Mouse (Mus musculus) kidney, adult 2 months (tissue): ENCODE data around the gene Wwox. TPM values are rescaled to one million over a fixed set of nuclear protein-coding genes. Genes with fewer than 3 reads are reported as not detected.
A peak's percentile ranks its signal among the peaks of the same experiment; 100 is the strongest.

ENCODE experiments used
- DNase-seq: peaks from one replicate; pipeline ENCODE4 v3.0.0; 2021
- H3K27ac ChIP-seq: fragments of 200-500 bp; 2 replicates; pipeline ENCODE4 v1.5.1; 2012; ENCODE audit warnings: low read depth, low read length, control low read depth, inconsistent platforms; ENCODE audit not compliant: insufficient read depth
- H3K27me3 ChIP-seq: fragments of 200-500 bp; replicated peaks from 2 replicates; pipeline ENCODE4 v1.6.1; 2012; ENCODE audit warnings: mild to moderate bottlenecking, moderate library complexity, low read length, inconsistent platforms; ENCODE audit not compliant: control insufficient read depth, insufficient read depth
- H3K36me3 ChIP-seq: fragments of 200-500 bp; 2 replicates; pipeline ENCODE4 v1.6.1; 2012; ENCODE audit warnings: mild to moderate bottlenecking, moderate library complexity, low read length, inconsistent platforms; ENCODE audit not compliant: control insufficient read depth, insufficient read depth
- H3K4me1 ChIP-seq: fragments of 200-500 bp; 2 replicates; pipeline ENCODE4 v1.6.1; 2011; ENCODE audit warnings: low read length; ENCODE audit not compliant: control insufficient read depth, insufficient read depth
- H3K4me3 ChIP-seq: fragments of 200-500 bp; 2 replicates; pipeline ENCODE4 v1.5.1; 2011; ENCODE audit warnings: mild to moderate bottlenecking, low read depth, low read length, control low read depth; ENCODE audit not compliant: insufficient read depth
- CTCF ChIP-seq: fragments of 200-500 bp; conservative IDR thresholded peaks from 2 replicates; pipeline ENCODE4 v1.5.1; 2011; ENCODE audit warnings: low read depth, mild to moderate bottlenecking, control low read depth, low read length, moderate library complexity, mixed read lengths; ENCODE audit not compliant: insufficient read depth, insufficient read length
- POLR2A ChIP-seq: fragments of 200-500 bp; IDR thresholded peaks from one replicate; pipeline ENCODE4 v1.6.1; 2011; ENCODE audit warnings: low read depth, low read length, control low read depth
- WGBS: fragments of 180-500 bp; shearing (Covaris S2); methylation state at CpG from one replicate; pipeline ENCODE4 v1.1.7; 2018; 5-methylcytosine and 5-hydroxymethylcytosine counted together
- polyA plus RNA-seq: library from polyadenylated mRNA; depleted of rRNA; stranded (reverse); fragments of >200 nt; gene quantifications from 2 replicates; pipeline ENCODE4 v1.2.3, GENCODE M21; 2012

Gene Wwox
- polyA plus RNA-seq, 1 experiment = 15.3 TPM

DNA sequence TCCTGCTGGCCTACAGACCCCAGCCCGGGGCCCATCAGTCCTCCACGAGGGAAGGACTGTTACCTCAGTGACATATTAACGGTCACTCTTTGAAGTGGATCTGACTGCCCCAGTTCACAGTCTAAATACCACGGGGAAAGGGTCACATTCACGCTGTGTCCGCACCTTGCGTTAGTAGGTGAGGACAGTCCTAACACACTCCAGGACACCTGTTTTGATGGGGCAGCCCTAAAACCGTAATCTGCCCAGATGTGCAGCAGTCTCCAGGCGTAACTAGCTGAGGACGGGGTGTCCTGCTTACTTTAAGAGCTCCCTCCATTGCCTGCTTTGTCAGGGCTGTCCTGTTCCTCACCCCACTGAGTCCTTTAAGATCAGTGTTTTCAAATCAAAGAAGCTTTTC is 160.1 kb downstream of the Wwox start:
- no peak for TF ChIP-seq POLR2A
- TF ChIP-seq CTCF = no peak
- WGBS = 51% methylated on average over 10 of the region's 10 CpGs

DNA sequence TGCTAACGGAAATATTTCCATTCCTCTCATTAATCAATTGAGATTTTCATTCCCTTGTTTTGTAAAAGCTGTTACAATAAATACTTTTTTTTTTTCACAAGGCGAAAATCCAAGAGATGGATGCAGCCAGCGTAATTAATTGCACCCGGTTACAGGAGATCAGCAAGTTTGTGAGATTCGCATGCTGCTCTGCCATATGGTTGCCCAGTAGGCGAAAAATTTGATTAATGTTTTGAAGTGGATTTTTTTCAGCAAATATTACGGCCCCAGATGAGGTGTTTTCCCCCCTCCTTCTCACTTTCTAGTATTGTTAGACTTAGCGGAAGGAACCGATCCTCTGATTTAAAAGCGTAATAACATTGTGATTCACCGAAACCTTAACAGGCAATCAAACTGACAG is 160.7 kb downstream of the Wwox start:
- H3K36me3 ChIP-seq = no peaks in the 10 kb centered on the region
- no peak overlapping the region for H3K4me3 ChIP-seq
- H3K27me3 ChIP-seq = no peaks in the 10 kb centered on the region
- peaks cover 3% of the 10 kb centered on the region; the same call in 1 of the 2 replicates for H3K4me1 ChIP-seq
- DNase-seq = no peak
- no peak overlapping the region for H3K27ac ChIP-seq
- TF ChIP-seq POLR2A = no peak
- TF ChIP-seq CTCF = no peak
- WGBS = 86% methylated on average over 11 of the region's 11 CpGs

More for the DNA sequence above, 160.1 kb downstream of the Wwox start:
- no peak overlapping the region for H3K4me3 ChIP-seq
- H3K4me1 ChIP-seq = peaks cover 3% of the 10 kb centered on the region; the same call in 1 of the 2 replicates
- no peaks in the 10 kb centered on the region for H3K27me3 ChIP-seq
- H3K36me3 ChIP-seq = no peaks in the 10 kb centered on the region
- DNase-seq = peak; percentile 10
- H3K27ac ChIP-seq = no peak overlapping the region

- no peak overlapping the region for H3K4me3 ChIP-seq
- H3K36me3 ChIP-seq = no peaks in the 10 kb centered on the region
- 61% methylated on average over 4 of the region's 4 CpGs for WGBS
- no peak overlapping the region for H3K27ac ChIP-seq
- no peaks in the 10 kb centered on the region for H3K27me3 ChIP-seq
- TF ChIP-seq POLR2A = no peak
- no peak for TF ChIP-seq CTCF
- DNase-seq = no peak
- peaks cover 3% of the 10 kb centered on the region; the same call in 1 of the 2 replicates for H3K4me1 ChIP-seq
Observed at GRCm38 (mm10) chr8:114603046-114603445, 163.6 kb downstream of the Wwox start.

DNA sequence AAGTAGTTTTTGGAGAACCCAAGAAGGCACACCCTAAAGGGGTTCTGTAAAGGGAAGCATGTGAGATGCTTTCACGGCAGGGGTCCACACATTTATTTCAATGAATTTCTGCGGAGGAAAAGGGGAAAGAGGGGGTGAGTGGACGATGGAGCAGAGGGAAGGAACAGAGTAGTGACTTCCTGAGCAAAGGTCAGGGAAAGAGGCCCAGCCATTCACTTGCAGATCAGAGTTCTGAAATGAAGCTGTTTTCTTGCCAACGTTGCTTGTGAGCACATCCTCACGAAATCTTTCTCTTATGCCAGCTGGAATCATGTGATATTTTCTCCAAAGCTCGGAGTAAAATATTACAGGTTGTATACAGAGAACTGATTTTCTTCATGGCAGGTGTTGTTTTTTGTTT is 164.1 kb downstream of the Wwox start:
- Histone ChIP-seq H3K27me3 (no peaks in the 10 kb centered on the region), H3K36me3 (no peaks in the 10 kb centered on the region), H3K27ac (no peak overlapping the region), H3K4me1 (peaks cover 3% of the 10 kb centered on the region; the same call in 1 of the 2 replicates), H3K4me3 (no peak overlapping the region)
- TF ChIP-seq CTCF (no peak), POLR2A (no peak)
- 48% methylated on average over 6 of the region's 6 CpGs for WGBS
- DNase-seq = peak; percentile 39

DNA sequence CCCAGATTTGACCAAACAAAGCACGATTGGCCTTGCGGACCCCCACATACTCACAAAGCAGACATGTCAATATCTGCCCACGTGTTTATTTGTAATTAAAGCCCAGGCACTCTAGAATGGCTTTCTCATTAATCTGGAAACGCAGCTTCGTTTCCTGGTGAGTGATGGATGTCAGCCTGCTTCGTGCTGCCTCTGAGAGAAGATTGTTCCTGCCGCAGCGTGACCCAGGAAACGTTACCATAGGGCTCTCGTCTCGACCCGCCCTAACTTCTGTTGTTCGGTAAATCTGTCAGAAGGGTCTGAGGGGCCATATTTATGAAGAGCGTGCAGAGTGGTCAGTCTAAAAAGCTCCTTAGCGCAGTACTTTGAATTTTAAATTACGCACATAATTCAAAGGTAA is 164.9 kb downstream of the Wwox start:
- peaks cover 3% of the 10 kb centered on the region; the same call in 1 of the 2 replicates for H3K4me1 ChIP-seq
- DNase-seq = no peak
- TF ChIP-seq CTCF (no peak), POLR2A (no peak)
- H3K27me3 ChIP-seq = no peaks in the 10 kb centered on the region
- WGBS = 64% methylated on average over 16 of the region's 16 CpGs
- no peak overlapping the region for H3K27ac ChIP-seq
- H3K36me3 ChIP-seq = no peaks in the 10 kb centered on the region
- H3K4me3 ChIP-seq = no peak overlapping the region

GRCm38 (mm10) chr8:114605651-114606050 is 166.2 kb downstream of the Wwox start:
- no peak for DNase-seq
- no peak overlapping the region for H3K27ac ChIP-seq
- H3K27me3 ChIP-seq = no peaks in the 10 kb centered on the region
- no peaks in the 10 kb centered on the region for H3K36me3 ChIP-seq
- H3K4me1 ChIP-seq = peaks cover 3% of the 10 kb centered on the region; the same call in 1 of the 2 replicates
- TF ChIP-seq POLR2A = no peak
- TF ChIP-seq CTCF = no peak
- H3K4me3 ChIP-seq = no peak overlapping the region
- WGBS = 91% methylated on average over 2 of the region's 2 CpGs

- no peak for TF ChIP-seq CTCF
- no peak for TF ChIP-seq POLR2A
Observed at GRCm38 (mm10) chr8:114609330-114609729, 169.9 kb downstream of the Wwox start.

DNA sequence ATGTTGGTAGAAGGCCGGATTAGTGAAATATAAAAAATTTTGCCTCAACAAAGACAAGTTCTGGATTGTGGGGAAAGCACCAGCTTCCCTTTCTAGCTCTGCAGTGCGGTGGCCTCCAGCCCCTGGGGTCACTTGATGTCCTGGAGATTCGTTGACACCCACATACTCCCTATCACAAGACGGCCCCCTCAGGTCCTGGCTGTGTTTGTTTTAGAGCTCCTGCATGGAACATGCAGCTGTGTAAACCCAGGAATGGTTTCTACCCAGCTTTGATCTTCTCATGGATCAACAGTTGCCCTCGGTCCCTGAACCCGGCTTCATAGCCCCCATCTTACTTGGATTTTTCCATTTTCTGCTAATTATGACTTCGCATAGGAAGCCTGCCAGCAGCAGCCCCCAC is 171.6 kb downstream of the Wwox start:
- H3K36me3 ChIP-seq = no peaks in the 10 kb centered on the region
- H3K4me1 ChIP-seq = no peaks in the 10 kb centered on the region
- 65% methylated on average over 7 of the region's 7 CpGs for WGBS
- TF ChIP-seq POLR2A (no peak), CTCF (no peak)
- no peak for DNase-seq
- no peak overlapping the region for H3K4me3 ChIP-seq
- H3K27ac ChIP-seq = no peak overlapping the region
- H3K27me3 ChIP-seq = no peaks in the 10 kb centered on the region

More at GRCm38 (mm10) chr8:114609330-114609729, 169.9 kb downstream of the Wwox start:
- DNase-seq = no peak
- H3K27ac ChIP-seq = no peak overlapping the region
- no peaks in the 10 kb centered on the region for H3K27me3 ChIP-seq
- no peak overlapping the region for H3K4me3 ChIP-seq
- 92% methylated on average over 5 of the region's 5 CpGs for WGBS
- no peaks in the 10 kb centered on the region for H3K4me1 ChIP-seq
- H3K36me3 ChIP-seq = no peaks in the 10 kb centered on the region
